Mouse (Mus musculus): Measurements from ENCODE around the gene Skil.

- TF ChIP-seq POLR2A (IDR thresholded peaks at IDR 0.05; ENCODE audit: extremely low read depth, insufficient read depth, low read length) = no peak
- no peak for TF ChIP-seq CTCF (IDR thresholded peaks at IDR 0.05; ENCODE audit: low read depth, low read length)
These were observed 277 bp downstream of the Skil start for GRCm38 (mm10) chr3:31095179-31095490.

Measured in liver, adult 2 months (tissue).